Mouse (Mus musculus): Measurements from ENCODE around the gene D5Ertd579e.

Gene D5Ertd579e

GRCm38 (mm10) chr5:36602028-36602427 lies 93.8 kb downstream of the D5Ertd579e start:
- DNase-seq (ENCODE audit: low spot score), result no peak

- no peak for DNase-seq (ENCODE audit: low spot score)
Observed at GRCm38 (mm10) chr5:36601492-36601891, 94.3 kb downstream of the D5Ertd579e start.

GRCm38 (mm10) chr5:36598883-36599282 lies 96.9 kb downstream of the D5Ertd579e start:
- no peak for DNase-seq (ENCODE audit: low spot score)

GRCm38 (mm10) chr5:36597653-36598052 lies 98.2 kb downstream of the D5Ertd579e start:
- no peak for DNase-seq (ENCODE audit: low spot score)

- DNase-seq (ENCODE audit: low spot score), result no peak
Observed at GRCm38 (mm10) chr5:36596225-36596624, 99.6 kb downstream of the D5Ertd579e start.

GRCm38 (mm10) chr5:36595115-36595514 lies 100.7 kb downstream of the D5Ertd579e start:
- DNase-seq (ENCODE audit: low spot score), result no peak

GRCm38 (mm10) chr5:36594344-36594743 lies 101.5 kb downstream of the D5Ertd579e start:
- no peak for DNase-seq (ENCODE audit: low spot score)

GRCm38 (mm10) chr5:36593176-36593575 lies 102.6 kb downstream of the D5Ertd579e start, which contains the start of gene Tbc1d14:
TSS of gene Tbc1d14 (minus strand) at chr5:36593276.
- DNase-seq (ENCODE audit: low spot score), result no peak

- no peak for DNase-seq (ENCODE audit: low spot score)
Observed at GRCm38 (mm10) chr5:36590499-36590920, 105.3 kb downstream of the D5Ertd579e start.

GRCm38 (mm10) chr5:36584299-36584698 lies 111.5 kb downstream of the D5Ertd579e start:
- DNase-seq (ENCODE audit: low spot score), result no peak

- DNase-seq (ENCODE audit: low spot score), result peak; percentile 100
Observed at GRCm38 (mm10) chr5:36581924-36582642, 113.7 kb downstream of the D5Ertd579e start.

- DNase-seq (ENCODE audit: low spot score), result no peak
Observed at GRCm38 (mm10) chr5:36581259-36581923, 114.4 kb downstream of the D5Ertd579e start.

- DNase-seq (ENCODE audit: low spot score), result no peak
Observed at GRCm38 (mm10) chr5:36579967-36580366, 115.9 kb downstream of the D5Ertd579e start.

GRCm38 (mm10) chr5:36578982-36579381 lies 116.8 kb downstream of the D5Ertd579e start:
- no peak for DNase-seq (ENCODE audit: low spot score)

- no peak for DNase-seq (ENCODE audit: low spot score)
Observed at GRCm38 (mm10) chr5:36576457-36576856, 119.4 kb downstream of the D5Ertd579e start.

GRCm38 (mm10) chr5:36575745-36576144 lies 120.1 kb downstream of the D5Ertd579e start:
- DNase-seq (ENCODE audit: low spot score), result no peak

GRCm38 (mm10) chr5:36575227-36575626 lies 120.6 kb downstream of the D5Ertd579e start:
- DNase-seq (ENCODE audit: low spot score), result peak; percentile 52

GRCm38 (mm10) chr5:36574147-36574870 lies 121.5 kb downstream of the D5Ertd579e start:
- peak; percentile 49 for DNase-seq (ENCODE audit: low spot score)

GRCm38 (mm10) chr5:36573354-36573753 lies 122.5 kb downstream of the D5Ertd579e start:
- no peak for DNase-seq (ENCODE audit: low spot score)

GRCm38 (mm10) chr5:36571371-36571770 lies 124.5 kb downstream of the D5Ertd579e start:
- no peak for DNase-seq (ENCODE audit: low spot score)

GRCm38 (mm10) chr5:36570546-36571245 lies 125.1 kb downstream of the D5Ertd579e start:
- DNase-seq (ENCODE audit: low spot score), result no peak

- no peak for DNase-seq (ENCODE audit: low spot score)
Observed at GRCm38 (mm10) chr5:36570098-36570497, 125.7 kb downstream of the D5Ertd579e start.

Measured in testis, postnatal 14 days (tissue).